Mouse (Mus musculus): ENCODE data around the gene Tmem240. TPM values are rescaled to one million over a fixed set of nuclear protein-coding genes. Genes with fewer than 3 reads are reported as not detected.
A peak's percentile ranks its signal among the peaks of the same experiment; 100 is the strongest.
"Not testable (repeated sequence)": the region's sequence is repeated elsewhere in the genome, so short reads cannot be mapped to it uniquely, and the experiment has no call there.

Tmem240 gene
- total RNA-seq, 2 experiments from 2014 or later: 0.41 to 0.67 TPM

DNA sequence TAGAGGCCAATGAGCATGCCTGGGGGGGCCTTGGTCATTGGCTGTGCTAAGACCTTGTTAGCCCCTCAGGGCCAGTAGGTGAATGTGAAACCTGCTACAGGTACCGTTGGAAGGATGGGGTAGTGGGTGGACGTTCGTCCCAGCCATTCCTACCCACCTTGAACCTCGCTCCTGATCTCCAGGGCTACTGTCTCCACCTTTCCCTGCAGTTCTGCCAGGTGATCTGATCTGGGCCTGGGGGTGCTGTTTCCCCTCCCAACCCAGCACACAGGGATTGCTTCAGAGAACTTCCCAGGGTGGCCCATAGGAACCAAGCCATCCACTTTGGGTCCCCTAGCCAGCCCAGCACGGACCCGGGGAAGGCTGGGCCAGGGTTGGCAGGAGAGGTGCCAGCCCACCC lies 4.6 kb downstream of the Tmem240 start:
- Histone ChIP-seq H3K27ac (no peak overlapping the region), H3K4me3 (no peak overlapping the region)
- DNase-seq: no peak
- TF ChIP-seq CTCF (IDR thresholded peaks at IDR 0.05): no peak
- intact Hi-C loops (cut with DNase I): no loop called here

DNA sequence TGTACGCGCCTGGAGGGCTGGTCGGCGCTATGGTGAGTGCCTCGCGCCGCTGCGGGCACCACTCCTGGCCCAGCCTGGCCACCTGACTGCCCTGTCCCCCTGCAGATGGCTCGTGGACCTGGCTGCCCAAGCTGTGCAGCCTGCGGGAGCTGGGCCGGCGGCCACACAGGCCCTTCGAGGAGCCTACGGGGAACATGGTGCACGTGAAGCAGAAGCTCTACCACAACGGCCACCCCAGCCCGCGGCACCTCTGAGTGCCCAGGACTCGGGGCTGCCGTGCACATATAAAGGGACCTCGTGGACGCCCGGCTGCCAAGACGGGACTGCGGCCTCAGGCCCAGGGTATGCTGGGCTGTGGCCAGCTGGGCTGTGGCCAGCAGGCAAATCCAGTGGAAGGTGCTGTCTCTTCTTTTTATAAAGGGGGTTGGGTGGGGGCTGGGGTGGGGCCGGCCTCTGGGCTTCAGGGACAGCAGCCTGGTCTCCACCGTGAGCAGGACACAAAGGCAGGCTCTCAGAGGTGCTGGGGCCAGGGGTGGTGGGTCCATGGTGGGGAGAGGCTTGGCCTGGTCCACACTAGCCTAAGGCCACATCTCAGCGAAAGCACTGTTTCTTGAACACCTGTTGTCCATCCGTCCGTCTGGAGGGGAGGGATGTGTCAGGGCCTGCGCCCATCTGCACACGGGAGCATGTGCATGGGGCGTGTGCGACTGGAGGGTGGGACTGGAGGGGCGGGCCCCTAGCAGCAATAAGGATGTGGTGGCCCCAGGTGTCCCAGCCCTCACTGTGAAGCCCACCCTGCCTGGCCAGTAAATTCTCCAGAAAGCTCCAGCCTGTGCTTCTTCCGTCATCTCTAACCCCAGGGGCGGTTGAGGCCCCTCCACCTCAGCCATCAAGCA lies 5.4 kb downstream of the Tmem240 start:
- TF ChIP-seq CTCF (IDR thresholded peaks at IDR 0.05): no peak
- intact Hi-C loops (cut with DNase I): no loop called here
- Histone ChIP-seq H3K4me3 (no peak overlapping the region), H3K27ac (no peak overlapping the region)
- peak; percentile 58 for DNase-seq

DNA sequence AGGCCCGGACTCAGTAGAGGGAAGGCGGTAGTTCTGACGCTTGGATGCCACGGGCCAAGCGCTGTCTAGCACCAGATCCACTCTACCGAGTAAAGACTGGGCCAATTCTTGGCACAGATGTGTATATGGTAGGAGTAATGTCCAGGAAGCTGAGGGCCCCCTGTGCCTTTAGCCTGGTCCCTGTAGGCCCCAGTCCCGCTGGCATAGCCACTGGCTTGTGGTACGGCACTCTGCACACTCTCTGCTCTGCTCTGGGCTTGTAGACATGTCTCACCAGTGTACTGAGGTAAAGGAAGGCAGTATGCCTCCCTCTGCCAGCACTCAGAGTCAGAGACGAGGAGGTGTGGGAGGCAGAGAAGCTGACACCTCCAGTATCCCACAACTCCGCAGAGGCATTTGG lies 6.1 kb downstream of the Tmem240 start:
- H3K27ac ChIP-seq; intact Hi-C loops (cut with DNase I); H3K4me3 ChIP-seq: not testable (repeated sequence)
- DNase-seq: peak; percentile 13

DNA sequence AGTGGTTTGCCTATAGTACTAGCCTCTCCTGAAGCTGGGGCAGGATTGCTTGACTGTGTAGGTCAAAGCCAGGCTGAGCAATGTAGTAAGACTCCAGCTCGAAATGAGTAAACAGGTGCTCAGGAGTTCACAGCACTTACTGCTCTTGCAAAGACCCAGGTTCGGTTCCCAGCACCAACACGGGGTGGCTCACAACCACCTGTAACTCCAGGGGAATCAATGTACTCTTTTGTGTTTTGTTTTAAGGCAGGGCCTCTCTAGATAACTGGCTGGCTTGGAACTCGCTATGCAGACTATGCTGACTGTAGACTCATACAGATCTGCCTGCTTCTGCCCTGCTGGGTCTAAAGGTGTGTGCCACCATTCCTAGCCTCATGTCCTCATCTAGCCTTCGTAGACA lies 8.1 kb downstream of the Tmem240 start:
- intact Hi-C loops (cut with DNase I): no loop called here

DNA sequence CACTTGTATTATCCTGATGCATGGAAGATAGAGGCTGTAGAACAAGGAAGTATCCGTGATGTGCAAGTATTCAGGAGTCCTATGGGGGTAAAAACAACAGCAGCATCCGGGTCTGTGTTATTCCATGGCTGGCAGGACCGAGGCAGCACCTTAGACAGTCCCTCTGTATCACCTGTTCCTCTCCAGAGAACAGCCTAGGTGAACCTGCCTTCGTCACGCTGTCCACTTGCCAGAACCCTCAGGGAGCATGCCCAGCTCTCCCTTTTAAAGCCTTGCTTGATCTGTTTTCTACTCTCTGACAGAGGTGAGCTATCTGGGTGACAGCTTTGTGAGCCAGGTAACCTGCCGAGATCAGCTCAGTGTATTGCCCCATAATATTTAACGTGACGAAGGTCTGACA lies 9.9 kb downstream of the Tmem240 start:
- TF ChIP-seq CTCF (IDR thresholded peaks at IDR 0.05): no peak

More for the DNA sequence above, 8.1 kb downstream of the Tmem240 start:
- no peak overlapping the region for H3K27ac ChIP-seq
- TF ChIP-seq CTCF (IDR thresholded peaks at IDR 0.05): no peak
- no peak for DNase-seq
- no peak overlapping the region for H3K4me3 ChIP-seq

DNA sequence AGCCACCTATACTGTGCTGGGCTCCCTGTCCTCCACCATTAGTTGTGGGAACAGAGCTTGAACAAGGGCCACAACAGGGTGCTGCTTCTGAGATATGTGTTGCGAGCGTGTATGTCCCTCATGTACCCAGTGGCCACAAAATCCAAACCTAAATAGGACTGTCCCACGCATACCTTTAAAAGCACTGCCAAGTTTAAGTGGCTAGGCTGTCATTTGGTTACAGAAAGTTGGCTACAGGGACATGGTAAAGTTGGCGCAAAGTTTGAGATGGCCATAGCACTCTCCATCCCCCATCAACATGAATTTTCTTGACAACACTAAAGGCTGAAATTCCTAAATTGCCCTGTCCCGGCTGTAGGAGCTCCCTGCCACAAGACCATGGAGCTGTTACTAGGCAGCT lies 10.5 kb downstream of the Tmem240 start:
- H3K27ac ChIP-seq: no peak overlapping the region
- DNase-seq: no peak
- H3K4me3 ChIP-seq: no peak overlapping the region
- no peak for TF ChIP-seq CTCF (IDR thresholded peaks at IDR 0.05)
- intact Hi-C loops (cut with DNase I): no loop called here

More for the DNA sequence above, 9.9 kb downstream of the Tmem240 start:
- H3K27ac ChIP-seq: no peak overlapping the region
- DNase-seq: no peak
- intact Hi-C loops (cut with DNase I): no loop called here
- H3K4me3 ChIP-seq: no peak overlapping the region

DNA sequence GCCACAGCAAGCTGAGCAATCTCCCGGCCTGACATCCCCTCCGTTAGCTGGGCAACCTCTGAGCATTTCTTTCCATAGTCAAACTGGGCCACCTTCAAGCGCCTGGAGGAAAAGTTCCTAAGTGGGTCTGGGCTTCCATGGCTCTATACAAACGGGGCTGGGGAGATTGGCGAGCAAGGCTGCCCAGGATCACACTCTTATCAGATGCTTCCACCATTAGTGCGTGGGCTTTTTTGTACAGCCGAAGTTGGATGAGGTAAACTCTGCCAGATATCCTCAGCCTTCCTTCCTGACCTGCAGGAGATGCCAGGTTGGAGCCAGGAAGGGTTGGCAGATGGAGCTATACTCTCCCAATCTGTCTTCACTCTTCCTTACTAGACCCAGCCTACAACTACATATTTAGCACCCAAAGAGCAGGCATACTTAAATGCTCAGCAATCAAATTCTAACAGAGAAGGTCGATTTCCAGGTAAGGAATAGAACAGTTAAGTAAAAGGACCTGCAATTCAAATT lies 11.5 kb downstream of the Tmem240 start:
- intact Hi-C loops (cut with DNase I): no loop called here
- no peak overlapping the region for H3K27ac ChIP-seq
- H3K4me3 ChIP-seq: no peak overlapping the region
- DNase-seq: no peak
- TF ChIP-seq CTCF (IDR thresholded peaks at IDR 0.05): no peak

DNA sequence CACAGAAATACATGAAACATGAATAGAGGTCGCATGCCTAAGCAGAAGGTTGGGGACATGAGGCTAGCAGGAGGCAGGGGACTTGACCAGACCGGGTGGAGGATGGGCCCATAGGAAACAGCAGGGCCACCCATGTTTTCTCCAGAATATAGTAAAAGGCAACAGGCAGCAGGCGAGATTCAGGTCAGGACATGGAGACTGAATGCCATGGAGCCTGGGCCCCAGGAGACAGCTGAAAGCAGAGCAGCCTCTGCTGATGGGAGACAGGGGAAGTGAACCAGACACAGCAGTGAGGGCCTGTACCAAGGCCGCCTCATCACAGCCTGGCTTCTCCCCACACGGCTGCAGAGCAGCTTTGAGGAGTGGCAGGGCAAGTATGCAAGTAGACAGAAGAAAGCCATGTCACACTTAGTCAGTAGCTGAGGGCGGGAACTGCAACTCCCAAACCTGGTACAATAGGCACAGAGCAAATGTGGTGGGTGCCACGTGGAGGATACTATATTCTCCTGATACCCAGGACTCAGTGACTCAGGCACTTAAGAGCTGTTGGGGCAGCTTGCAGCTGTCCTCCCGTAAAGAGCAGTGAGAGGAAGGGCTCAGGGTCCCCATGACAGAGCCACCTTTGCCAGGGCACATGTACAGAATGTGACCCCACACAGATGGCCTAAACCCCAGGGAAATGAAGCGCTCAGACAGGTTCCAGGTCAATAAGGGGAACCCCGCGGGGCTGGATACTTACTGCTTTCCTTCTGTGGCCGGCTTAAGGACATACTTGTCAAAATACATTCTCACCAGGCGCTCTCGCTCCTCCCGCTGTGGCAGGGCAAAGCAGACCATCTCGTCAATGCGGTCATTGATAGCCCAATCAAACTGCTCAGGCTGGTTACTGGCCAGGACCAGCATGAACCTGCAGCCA lies 12.2 kb downstream of the Tmem240 start:
- Histone ChIP-seq H3K4me3 (no peak overlapping the region), H3K27ac (no peak overlapping the region)
- no peak for DNase-seq
- no peak for TF ChIP-seq CTCF (IDR thresholded peaks at IDR 0.05)
- intact Hi-C loops (cut with DNase I): no loop called here

DNA sequence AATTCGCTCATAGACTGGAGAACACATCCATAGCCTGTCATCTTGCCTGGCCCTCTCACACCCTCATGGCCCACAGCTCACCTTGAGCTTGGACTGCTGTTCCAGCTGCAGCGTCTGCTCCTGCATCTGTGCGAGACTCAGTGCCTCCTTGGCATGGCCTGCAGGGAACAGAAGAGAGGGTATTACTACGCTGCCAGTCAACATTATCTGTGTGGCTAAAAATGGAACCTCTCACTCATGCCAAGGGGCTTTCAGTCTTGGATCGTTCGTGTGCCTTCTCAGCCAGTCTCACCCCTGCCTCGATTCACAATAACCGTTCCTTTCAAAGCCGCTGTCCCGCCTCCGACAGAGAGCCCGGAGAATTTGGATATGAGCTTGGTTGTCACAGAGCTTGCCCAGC lies 22.4 kb downstream of the Tmem240 start:
- peak; percentile 58 for DNase-seq
- peak overlapping the region; percentile 51; the same call in 1 of the 2 replicates for H3K27ac ChIP-seq
- TF ChIP-seq CTCF (IDR thresholded peaks at IDR 0.05): no peak
- H3K4me3 ChIP-seq: no peak overlapping the region; the same call in 1 of the 2 replicates
- intact Hi-C loops (cut with DNase I): no loop called here

DNA sequence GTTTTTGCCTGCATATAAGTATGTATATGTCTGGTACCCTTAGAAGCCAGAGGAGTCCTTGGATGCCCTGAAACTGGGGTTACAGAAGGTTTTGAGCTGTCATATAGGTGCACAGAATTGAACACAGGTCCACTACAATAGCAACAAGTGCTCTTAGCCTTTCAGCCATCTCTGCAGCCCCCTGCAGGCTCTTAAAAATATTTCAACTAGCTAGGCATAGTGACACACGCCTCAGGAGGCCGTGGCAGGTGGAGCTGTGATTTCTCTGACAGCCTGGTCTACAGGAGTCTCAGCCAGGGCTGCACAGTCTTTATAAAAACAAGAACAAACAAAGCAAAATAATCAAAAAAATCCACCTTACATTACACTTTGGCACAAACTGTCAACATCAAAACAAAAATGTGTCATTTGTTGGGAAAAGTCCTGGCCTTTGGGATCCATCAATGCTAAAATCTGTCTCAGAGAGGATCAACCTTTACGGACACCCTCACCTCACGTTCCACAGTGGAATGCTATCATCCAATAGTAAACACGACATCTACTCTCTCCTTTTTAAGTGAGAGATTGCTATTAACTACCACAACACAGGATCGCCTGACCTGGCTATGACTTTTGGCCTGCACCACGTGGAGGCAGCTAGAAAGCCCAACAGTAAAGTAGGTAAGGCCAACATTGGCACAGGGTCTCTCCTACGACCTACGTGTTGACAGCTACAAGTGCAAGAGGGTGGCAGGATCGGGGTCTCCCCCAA lies 25.4 kb downstream of the Tmem240 start:
- TF ChIP-seq CTCF (IDR thresholded peaks at IDR 0.05): peak; percentile 39; the same call in 1 of the 2 replicates
- intact Hi-C loops (cut with DNase I): no loop called here
- H3K4me3 ChIP-seq: peak overlapping the region; percentile 85
- DNase-seq: peak; percentile 28
- peak overlapping the region; percentile 94 for H3K27ac ChIP-seq

DNA sequence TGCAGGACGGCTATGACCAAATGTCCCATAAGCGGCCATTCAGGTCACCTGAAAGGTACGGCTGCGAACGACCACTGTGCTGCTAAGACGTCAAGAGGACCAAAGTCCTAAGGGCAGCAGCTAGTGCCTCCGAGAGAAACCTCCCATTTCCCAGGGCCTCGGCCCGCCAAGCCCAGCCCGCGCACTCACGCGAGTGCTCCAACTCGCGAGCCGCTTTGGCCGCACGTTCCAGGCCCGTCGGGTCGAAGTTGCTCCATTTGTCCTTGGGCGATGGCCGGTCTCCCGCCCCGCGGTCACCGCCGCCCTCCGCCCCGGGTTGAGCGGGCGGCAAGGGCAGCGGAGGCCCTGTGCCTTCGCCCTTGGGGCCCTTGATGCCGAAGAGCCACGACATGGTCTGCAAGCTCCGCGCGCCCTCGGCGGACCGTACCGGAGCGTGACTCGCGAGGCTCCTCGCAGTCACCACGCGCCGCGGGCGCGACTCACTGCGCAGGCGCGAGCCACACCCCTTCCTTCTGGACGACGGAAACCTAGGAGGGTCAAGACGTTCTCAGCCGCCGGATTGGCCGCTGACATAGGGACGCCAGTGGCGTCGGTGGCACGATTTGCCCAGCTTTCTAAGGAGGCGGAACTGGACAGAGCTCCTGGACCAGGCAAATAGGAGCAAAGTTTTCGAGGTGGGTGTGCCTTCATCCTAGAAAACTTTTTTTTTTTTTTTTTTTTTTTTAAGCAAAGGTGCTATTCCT lies 26.2 kb downstream of the Tmem240 start, which contains the start of gene Atad3a:
Gene Atad3a, minus strand, starts transcription at position 481 of the 743 bp plus-strand sequence.
- Histone ChIP-seq H3K27ac (peak within 1 kb of the TSS; percentile 94), H3K4me3 (peak within 1 kb of the TSS; percentile 85)
- no peak for TF ChIP-seq CTCF (IDR thresholded peaks at IDR 0.05)
- peak; percentile 98 for DNase-seq
- intact Hi-C loops (cut with DNase I): no loop called here

All from gastrocnemius, adult 2 months (tissue).